Mouse (Mus musculus): ENCODE results near the gene Arid3a.

The Arid3a gene

DNA sequence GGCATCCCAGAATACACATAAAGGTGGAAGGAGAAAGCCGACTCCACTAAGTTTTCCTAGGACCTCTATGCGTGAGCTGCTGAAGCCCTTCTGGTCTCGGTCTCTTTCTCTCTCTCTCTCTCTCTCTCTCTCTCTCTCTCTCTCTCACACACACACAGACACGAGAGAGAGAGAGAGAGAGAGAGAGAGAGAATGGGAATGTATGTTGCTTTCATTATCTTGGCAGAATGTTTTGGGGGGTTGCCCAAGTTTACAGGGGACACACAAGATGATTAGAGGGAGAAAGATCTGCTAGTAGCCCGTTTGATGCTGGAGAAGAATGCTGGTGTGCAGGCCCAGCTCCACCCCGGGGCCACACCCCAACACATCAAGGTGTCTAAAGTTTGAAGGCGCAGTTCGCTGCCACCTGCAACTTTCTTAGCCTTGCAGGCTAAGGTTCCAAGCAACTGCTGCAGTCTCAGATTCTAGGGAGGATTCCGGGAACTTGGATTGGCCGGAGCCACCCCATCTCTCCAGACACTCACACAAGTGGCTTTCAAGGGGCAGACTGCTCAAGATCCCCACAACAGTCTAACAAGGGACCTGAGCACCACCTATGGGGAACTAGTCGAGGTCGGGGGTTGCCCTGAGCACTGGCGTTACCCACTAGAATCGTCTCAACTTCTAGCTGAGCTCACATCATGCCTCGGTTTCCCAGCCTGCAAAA is 905 bp upstream of the Arid3a start:
- no peak for DNase-seq (ENCODE audit: extremely low read depth, insufficient read length, low spot score)

DNA sequence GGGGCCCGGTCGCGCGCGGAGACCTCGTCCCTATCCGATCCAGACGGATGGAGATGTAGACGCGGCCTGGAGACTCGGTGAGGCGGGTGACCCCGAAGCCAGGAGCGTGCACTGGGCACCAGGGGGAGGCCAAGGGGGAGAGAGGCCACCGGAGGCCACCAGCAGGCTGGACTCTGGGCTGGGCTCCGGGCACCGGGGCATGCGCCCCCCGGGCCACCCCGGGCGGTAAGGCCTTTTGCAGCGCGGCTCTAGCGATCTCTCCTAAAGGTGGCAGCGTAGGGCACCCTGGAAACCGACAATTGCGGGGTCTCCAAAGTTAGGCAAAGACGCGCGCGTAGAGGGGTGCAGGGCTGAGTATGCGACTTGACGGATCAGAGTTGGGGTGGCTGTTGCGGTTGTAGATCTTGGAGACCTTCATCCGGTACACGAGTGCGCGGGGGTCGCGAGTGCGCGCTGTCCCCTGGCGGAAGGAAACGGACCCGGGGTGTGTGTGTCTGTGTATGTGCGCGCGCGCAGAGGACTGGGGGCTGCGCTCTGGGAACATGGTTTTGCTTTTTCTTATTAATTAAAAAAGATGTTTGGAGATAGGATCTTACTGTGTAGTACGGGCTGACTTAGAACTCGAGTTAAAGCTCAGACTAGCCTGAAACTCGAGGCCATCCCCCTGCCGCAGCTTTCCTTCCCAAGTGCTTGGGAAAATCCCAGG is 634 bp downstream of the Arid3a start:
- peak; percentile 72 for DNase-seq (ENCODE audit: extremely low read depth, insufficient read length, low spot score)

DNA sequence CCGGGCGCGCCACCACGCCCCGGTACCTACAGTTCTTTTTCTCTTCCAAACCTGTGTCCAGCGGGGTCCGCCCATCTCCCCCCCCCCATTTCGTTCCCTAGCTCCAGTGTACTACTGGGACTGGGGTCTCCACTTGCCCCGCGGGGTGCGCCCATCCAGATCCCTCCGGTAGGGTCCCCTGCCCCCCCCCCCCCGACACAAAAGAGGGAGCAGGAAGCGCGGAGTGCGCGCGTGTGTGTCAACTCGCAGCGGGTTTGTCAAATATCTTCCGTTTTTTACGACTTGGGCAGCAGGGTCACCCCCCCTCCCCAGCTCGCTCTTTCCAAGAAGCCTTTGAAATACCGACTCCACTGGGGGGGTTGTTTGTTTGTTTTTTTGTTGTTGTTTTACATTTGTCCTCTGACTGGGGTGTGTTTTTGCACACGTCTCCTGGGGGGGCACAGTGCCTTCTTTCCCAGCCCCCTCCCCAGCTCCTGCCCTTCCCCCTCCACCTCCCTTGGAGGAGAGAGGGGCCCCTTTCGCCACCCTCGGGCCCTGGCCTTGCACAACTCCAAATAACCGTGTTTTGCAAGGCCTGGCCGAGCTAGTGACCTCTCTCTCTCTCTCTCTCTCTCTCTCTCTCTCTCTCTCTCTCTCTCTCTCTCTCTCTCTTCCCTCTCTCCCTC is 1.3 kb downstream of the Arid3a start:
- DNase-seq (ENCODE audit: extremely low read depth, insufficient read length, low spot score) = peak; percentile 51

DNA sequence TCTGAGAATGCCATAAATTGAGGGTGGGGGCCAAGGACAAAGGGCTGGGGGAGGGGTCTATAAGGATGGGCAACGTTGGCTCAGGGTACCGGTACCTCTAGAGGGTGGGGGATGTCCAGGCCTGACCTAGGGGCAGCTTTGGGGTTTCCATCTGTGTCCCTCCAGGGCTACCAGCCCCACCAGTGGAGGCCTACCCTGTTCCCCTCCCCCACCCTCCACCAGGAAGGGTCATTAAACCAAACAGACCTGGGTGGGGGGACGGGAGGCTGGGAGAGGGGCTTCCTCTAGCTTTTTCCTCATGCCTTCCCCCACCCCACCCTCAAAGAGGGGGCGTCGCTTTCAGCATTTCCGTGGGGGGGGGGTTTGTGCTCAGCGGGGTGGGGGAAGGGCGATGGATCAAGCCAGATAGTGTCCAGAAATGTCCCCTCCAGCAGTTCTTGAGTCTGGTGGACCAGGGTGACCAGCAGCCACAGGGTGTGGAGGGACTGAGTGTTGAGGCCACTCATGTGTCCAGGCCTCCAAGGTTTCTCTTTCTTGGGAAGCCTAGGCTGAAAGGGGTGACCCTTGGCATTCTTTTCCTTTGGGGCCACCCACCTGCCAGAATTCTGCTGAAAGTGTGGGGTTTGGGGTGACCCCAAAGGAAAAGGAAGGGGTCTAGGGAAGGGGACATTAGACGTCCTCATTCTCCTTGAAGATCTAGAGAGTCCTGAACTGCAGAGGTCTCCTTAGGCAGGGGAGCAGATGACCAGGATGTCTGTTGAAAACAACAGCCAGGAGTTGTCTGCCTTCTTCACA is 2.3 kb downstream of the Arid3a start:
- no peak for DNase-seq (ENCODE audit: extremely low read depth, insufficient read length, low spot score)

DNA sequence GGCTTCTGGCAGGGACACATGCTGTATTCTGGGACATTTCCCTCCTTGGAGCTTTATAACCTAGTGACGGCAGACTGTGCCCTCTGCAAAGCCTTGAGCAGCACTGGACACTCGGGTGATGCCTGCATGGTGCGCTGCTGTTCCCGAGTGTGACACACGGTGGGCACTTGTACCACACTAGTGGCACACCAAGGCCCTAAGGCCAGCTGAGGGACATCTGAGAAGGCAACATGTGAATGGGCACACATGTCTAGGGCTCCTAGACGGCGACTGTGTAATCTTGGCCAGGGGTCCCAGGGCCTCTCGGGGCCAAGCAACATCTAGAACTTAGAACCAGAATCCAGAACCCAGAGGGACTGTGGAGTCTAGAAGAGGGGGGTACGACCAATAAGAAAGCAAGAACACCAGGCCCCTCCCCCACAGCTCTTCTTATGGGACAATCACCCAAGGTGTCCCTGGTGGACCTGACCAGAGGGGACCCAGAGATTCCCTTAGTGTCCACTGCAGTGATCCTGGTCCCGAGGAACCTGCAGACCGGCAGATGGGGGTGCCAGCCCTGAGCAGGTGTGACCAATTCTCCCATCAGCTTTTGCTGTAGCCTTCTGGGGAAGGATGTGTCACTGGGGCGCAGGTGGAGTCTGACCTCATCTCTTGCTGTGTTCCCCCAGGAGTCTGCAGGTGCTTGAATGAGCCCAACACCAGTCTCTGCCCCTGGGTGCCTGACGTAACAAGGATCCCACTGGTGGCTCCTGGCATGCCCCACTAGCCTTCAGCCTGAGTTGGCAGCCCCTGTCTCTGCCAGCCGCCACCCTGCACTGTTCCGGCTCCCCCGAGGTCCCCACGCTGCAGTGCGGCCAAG is 3.4 kb downstream of the Arid3a start:
- DNase-seq (ENCODE audit: extremely low read depth, insufficient read length, low spot score) = no peak

DNA sequence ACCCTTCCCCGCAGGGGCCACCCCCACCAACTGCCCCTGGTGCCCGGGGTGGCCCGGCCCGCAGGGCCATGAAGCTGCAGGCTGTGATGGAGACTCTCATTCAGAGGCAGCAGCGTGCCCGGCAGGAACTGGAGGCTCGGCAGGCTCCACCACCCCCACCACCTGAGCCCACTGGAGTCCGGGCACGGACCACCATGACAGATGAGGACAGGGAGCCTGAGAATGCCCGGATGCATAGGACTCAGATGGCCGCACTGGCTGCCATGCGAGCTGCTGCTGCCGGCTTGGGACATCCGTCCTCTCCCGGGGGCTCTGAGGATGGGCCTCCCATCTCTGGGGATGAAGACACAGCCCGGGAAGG is 4.0 kb downstream of the Arid3a start:
- no peak for DNase-seq (ENCODE audit: extremely low read depth, insufficient read length, low spot score)

DNA sequence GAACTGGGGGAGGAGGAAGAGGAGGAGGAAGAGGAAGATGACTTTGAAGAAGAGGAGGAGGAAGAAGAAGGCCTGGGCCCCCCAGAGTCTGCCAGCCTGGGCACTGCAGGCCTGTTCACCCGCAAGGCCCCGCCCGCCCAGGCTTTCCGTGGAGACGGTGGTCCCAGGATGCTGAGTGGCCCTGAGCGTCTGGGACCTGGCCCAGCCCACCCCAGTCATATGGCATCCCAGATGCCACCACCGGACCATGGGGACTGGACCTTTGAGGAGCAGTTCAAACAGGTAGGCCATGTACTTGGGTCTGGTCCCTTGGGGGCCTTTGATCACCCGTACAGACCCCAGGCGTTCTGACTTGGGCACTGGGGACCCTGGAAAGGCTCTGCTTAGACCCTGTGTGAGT is 5.0 kb downstream of the Arid3a start:
- DNase-seq (ENCODE audit: extremely low read depth, insufficient read length, low spot score) = no peak

DNA sequence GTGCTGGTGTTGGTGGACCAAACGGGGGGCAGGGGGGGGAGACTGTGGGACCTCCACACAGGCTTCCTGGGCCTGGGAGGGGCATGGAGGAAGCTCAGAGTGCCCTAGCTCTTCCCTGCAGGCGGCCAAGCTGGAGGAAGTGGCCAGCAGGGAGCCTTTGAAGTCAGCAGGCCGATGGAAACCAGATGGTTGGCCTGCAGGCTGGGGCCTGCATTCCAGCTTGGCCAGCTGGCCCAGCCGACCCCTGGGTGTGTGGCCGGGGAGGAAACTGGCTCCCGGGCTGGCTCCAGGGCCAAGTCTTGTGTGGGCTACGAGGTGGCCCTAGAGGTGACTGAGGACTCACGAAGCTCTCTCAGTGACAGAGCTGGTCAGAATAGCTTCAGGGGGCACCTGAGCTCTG is 5.9 kb downstream of the Arid3a start:
- DNase-seq (ENCODE audit: extremely low read depth, insufficient read length, low spot score) = peak; percentile 42

DNA sequence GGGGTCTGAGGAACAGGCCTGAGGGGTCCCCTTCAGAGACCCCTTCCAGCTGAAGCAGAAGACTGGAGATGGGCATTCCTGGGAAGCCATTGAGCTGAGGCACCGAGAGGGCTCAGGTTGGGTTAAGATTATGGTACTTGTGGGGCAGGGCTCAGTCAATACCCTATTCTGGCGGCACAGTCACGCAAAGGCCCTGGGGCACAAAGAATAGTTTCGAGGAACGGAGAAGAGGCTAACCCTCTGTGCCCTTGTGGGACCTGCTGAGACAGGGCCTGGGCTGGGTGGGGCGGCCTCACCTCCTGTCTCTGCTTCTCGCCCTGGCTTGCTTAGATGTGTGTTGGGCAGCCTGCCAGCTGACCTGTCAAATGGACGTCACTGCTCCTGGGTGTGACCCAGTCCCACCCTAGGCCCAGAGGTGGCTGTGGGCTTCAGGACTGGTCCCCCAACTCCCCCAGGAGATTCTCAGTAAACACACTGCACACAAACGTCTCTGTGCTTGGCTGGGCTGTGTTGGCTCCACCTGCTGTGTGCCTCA is 6.4 kb downstream of the Arid3a start:
- no peak for DNase-seq (ENCODE audit: extremely low read depth, insufficient read length, low spot score)

DNA sequence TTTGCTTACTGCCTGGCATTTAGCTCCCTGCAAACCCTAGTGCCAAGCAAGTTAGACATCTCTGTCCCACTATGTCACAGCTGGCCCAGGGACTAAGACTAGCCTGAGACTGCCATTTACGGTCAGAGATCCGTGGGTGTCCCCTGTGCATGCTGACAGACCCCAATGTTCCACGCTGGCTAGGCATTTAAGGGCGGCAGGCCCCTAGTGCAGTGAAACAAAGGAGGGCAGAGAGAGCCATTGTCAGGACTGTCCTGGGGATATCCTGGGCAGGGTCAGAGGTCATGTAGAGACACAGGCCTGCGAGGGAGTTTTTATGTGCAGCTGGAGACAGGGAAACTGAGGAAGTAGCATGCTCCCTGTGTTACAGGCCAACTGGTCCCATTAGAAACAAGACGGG is 7.0 kb downstream of the Arid3a start:
- DNase-seq (ENCODE audit: extremely low read depth, insufficient read length, low spot score) = no peak

DNA sequence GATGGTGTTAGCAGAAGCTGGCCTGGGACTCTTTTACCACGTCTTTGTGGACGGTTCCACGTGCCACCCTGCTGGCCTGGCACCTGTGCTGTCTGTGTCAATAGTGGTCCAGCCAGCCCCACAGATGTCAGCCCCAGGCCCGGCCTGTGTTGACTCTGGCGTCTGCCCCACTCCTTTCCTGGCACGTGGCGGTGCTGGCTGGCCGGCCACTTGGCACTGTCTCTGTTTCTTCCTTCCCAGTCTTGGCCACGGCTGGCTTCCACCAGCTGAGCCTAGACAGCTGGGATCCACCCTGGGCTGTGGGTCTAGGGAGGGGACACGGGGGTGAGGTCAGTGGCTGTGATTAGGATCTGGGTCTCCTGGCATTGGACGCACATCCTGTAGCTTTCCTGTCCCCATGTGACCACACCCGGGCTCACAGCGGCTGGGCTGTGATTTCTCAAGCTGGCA is 7.5 kb downstream of the Arid3a start:
- peak; percentile 86 for DNase-seq (ENCODE audit: extremely low read depth, insufficient read length, low spot score)

DNA sequence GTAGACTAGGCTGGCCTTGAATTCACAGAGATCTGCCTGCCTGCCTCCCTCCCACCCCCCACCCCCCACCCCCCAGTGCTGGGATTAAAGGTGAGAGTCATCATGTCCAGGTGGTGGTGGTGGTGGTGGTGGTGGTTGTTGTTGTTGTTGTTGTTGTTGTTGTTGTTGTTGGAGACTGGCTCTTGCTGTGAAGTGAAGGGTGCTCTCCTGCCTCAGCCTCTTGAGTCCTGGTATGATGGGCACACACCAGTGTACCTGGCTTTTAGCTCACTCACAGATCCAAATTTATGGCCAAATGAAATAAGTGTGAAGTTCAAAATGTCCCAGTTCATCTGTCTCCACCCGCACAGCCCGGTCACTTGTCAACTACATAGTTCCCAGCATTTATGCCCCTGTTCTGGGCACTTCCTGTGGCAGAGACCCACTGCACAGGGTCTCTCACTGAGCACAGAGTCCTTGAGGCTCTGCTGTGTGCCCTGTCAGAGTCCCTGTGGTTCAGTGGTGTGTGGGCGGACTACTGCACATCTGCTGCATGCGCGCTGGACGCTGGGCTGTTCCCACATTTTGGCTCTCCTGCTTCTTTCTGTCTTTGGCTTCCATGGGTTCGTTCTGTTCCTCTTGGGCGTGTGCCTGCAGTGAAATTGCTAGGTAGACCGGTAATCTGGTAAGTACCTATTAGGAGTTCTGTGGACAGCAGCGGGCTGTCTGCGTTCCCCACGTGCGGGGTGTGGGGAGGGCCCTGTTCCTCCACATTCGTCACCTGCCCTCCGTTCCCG is 8.1 kb downstream of the Arid3a start:
- no peak for DNase-seq (ENCODE audit: extremely low read depth, insufficient read length, low spot score)

DNA sequence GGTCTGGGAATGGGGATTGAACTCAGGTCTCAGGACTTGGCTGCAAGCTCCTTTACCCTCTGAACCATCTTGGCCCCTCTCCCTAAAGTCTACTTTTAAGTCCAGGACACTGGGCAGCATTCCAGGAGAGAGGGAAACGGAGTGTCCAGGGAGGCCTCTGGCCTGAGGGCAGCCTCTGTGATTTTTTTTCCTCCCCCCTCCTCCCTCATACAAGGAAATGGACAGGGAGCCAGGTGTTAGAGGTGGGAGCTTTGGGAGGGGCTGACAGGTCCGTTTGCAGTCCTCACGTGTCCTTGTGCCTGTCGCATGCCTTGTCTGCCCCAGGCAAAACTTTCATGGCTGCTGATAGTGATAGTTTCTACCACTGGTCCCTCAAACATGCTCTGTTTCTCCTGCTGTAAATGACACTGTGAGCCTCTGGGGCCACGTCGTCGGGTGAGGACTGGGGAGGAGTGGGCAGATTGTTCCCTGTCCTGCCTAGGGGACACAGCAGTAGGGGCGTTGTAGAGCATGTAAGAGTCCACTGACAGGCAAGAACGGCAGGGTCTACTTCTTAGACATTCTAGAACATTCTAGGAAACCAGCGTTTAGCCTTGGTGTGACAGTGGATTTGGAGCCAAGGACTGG is 9.6 kb downstream of the Arid3a start:
- no peak for DNase-seq (ENCODE audit: extremely low read depth, insufficient read length, low spot score)

DNA sequence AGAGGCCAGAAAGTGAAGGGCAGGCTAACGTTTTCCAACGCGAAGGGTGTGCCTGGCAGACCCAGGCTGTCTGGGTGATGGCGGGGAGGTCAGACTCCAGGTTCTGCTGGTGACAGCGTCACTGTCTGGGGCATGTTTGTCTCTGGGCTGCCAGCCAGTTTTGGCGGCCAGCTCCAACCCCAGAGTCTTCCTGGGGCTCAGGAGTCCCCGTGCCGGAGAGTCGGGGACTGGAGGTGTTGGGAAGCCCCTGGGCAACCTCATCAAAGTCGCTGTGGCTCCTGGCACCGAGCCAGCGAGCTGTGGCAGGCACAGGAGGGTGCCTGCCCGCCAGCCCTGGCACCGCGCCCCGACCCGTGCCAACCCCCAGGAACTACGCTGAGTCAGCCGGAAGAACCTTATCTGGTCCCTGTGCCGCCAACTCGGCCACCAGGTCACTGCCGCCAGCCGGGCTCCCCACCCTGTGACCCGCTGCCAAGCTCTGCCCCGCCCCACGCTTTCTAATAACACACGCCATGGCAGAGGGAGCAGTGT is 10.1 kb downstream of the Arid3a start:
- peak; percentile 91 for DNase-seq (ENCODE audit: extremely low read depth, insufficient read length, low spot score)

DNA sequence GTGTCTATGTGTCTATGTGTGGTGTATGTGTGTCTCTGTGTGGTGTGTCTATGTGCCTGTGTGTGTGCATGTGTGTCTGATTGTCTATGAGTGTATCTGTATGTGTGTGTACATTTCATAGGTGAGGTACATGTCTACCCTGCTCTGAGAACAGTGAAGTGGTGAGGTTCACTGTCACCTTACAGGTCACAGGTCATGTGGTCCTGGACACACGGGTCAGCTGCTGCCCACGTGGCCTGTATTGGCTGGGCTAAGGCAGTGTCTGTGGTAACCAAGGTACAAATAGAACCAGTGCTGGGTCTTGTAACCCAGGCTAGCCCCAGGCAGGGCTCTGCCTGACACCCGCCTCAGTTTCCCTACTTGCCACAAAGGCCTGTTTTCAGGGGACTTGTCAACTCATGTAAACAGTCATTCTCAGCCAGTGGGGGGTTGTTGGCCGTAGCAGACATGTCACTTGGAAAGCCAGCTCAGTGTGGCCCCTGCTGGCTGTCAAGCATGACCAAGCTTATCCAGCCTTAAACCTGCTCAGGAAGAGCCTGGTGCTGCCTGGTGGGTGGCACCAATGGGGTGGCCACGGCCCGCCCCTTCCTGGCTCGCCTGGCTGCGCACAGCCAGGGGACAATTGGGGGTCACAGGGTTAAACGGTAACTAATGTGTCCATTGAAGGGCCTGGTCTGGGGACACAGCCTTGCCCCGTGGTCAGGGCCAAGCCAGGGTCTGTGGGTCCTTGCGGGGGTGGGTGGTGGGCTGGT is 11.1 kb downstream of the Arid3a start:
- no peak for DNase-seq (ENCODE audit: extremely low read depth, insufficient read length, low spot score)

DNA sequence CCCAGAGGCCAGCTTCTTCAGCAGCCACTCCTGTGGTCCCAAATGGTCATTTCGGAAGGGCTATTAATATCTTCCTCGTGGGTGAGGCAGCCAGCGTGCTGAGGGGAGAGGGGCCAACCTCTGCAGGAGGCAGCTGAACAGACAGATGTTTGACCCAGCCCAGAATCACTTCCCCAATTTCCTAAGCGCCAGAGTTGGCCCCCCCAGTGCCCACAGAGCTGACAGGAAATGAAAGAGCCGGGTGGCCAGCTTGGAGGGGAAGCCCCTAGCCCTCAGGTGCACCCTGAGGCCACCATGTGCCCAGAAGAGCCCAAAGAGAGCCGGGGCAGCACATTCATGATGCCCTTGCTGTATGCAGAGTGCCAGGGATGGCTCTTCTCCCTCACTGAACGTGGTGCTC is 13.9 kb downstream of the Arid3a start:
- DNase-seq (ENCODE audit: extremely low read depth, insufficient read length, low spot score) = no peak

DNA sequence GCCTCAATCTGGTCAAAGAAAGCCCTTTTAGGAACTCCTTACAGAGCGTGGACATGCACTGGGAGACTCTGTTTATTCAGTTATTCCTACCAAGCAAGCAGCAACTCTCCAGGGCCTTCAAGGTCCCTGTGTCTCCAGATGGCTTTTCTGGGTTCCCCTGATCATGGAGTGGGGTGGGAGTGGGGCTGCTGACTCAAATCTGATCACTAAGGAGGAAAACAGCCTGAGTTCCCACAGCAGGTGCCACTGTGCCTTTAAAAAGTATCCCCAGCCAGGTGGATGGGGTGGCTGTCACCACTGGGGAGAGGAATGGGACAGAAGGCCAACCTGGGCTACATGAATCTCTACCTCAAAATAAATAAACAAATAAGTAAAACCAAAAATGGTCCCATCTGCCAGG is 16.1 kb downstream of the Arid3a start:
- DNase-seq (ENCODE audit: extremely low read depth, insufficient read length, low spot score) = no peak

DNA sequence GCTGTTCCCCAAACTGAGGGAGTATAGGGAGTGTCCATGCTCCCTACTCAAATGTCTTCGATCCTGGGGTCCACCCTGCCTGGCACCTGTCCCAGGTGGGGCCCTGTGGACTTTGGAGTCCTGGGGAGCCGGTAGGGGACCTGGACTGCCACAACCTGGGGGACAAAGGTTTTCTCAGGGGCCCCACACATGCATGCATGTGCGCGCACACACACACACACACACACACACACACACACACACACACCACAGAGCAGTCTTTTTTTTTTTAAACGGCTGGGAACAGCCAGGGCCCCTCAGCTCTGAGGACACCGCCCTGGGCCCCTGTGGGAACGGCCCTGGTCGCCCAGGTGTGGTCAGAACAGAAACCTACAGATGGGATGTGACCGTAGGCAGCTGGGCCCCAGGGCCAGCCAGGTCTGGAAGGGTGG is 16.6 kb downstream of the Arid3a start:
- DNase-seq (ENCODE audit: extremely low read depth, insufficient read length, low spot score) = no peak

All from 3134 (cell line).